In the genomic region with DNA sequence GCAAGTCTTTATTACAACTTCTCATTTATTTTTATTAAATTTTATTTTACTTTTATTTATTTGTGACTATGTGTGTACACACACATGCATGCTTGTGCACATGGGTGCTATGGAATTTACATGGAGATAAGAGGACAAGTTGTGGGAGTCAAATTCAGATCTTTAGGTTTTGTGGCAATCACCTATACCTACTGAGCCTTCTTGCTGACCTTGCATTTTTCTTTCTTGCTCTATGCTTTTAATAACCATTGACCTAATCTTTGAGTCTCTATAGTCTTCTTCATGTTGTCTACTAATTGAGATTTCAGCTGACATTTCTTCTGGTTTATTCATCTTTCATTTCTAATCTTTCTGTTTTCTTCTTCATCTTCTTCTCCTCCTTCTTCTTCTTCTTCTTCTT, we compare ENCODE assay signal across 47 mouse cellular contexts. TPM values are rescaled to one million over a fixed set of nuclear protein-coding genes. Genes with fewer than 3 reads are reported as not detected.
"Had no signal": no experiment of that assay in that cellular context is flagged by ENCODE, and none has a peak within 500 bp of the region (broad histone marks: within the 10 kb centered on the region; RNA-seq: fewer than 3 reads in every experiment).

No protein-coding gene starts in this region.

- H3K4me2 ChIP-seq: limb, embryonic 12.5 days; limb, embryonic 13.5 days; limb, embryonic 15.5 days; liver, embryonic 11.5 days; liver, embryonic 12.5 days; liver, embryonic 13.5 days; liver, embryonic 15.5 days; lung, embryonic 14.5 days; lung, embryonic 15.5 days; midbrain, embryonic 11.5 days; midbrain, embryonic 12.5 days; midbrain, embryonic 13.5 days; midbrain, embryonic 15.5 days; neural tube, embryonic 12.5 days had no signal

- H3K9ac ChIP-seq: limb, embryonic 12.5 days; limb, embryonic 13.5 days; limb, embryonic 15.5 days; liver, embryonic 12.5 days; liver, embryonic 13.5 days; liver, embryonic 14.5 days; liver, embryonic 15.5 days; liver, postnatal 0 days; lung, embryonic 14.5 days; lung, embryonic 15.5 days; midbrain, embryonic 12.5 days; midbrain, embryonic 13.5 days; midbrain, embryonic 15.5 days; neural tube, embryonic 12.5 days had no signal

- H3K4me1 ChIP-seq: limb, embryonic 13.5 days; limb, embryonic 15.5 days; liver, embryonic 12.5 days; liver, embryonic 13.5 days; liver, embryonic 15.5 days; lung, embryonic 15.5 days; midbrain, embryonic 10.5 days; midbrain, embryonic 12.5 days; midbrain, embryonic 13.5 days; midbrain, embryonic 15.5 days; neural tube, embryonic 12.5 days had no signal

- H3K36me3 ChIP-seq: limb, embryonic 10.5 days; limb, embryonic 12.5 days; limb, embryonic 13.5 days; limb, embryonic 15.5 days; liver, embryonic 12.5 days; liver, embryonic 13.5 days; liver, embryonic 15.5 days; lung, embryonic 15.5 days; midbrain, embryonic 10.5 days; midbrain, embryonic 12.5 days; midbrain, embryonic 13.5 days; midbrain, embryonic 15.5 days; neural tube, embryonic 12.5 days had no signal

- ATAC-seq: liver, embryonic 12.5 days; liver, postnatal 0 days; lung, postnatal 0 days; midbrain, embryonic 13.5 days; midbrain, embryonic 15.5 days; midbrain, embryonic 16.5 days had no signal

- DNase-seq: left cerebral cortex, postnatal 4 days; liver; liver, embryonic 13.5 days; liver, postnatal 0 days; lung, adult 18-20 months; lung, adult 2 months; lung, embryonic 14.5 days; lung, postnatal 10 days; lung, postnatal 14 days; lung, postnatal 36 days; lung, postnatal 4 days; midbrain, embryonic 14.5 days had no signal

- H3K4me3 ChIP-seq: limb, embryonic 10.5 days; limb, embryonic 12.5 days; limb, embryonic 13.5 days; limb, embryonic 15.5 days; liver, embryonic 12.5 days; liver, embryonic 13.5 days; liver, embryonic 15.5 days; lung, embryonic 15.5 days; megakaryocyte, embryonic 14.5 days; midbrain, embryonic 10.5 days; midbrain, embryonic 12.5 days; midbrain, embryonic 13.5 days; midbrain, embryonic 15.5 days; myocyte; neural tube, embryonic 12.5 days had no signal

- H3K27me3 ChIP-seq: limb, embryonic 15.5 days; liver, embryonic 13.5 days; liver, embryonic 15.5 days; lung, embryonic 15.5 days; midbrain, embryonic 13.5 days; midbrain, embryonic 15.5 days; neural tube, embryonic 12.5 days had no signal

- H3K27ac ChIP-seq: limb, embryonic 10.5 days; limb, embryonic 12.5 days; limb, embryonic 13.5 days; limb, embryonic 15.5 days; liver, embryonic 12.5 days; liver, embryonic 13.5 days; liver, embryonic 14.5 days; liver, embryonic 15.5 days; lung, embryonic 15.5 days; macrophage; midbrain, embryonic 10.5 days; midbrain, embryonic 12.5 days; midbrain, embryonic 13.5 days; midbrain, embryonic 15.5 days; neural tube, embryonic 12.5 days had no signal

- H3K9me3 ChIP-seq: limb, embryonic 10.5 days; limb, embryonic 12.5 days; limb, embryonic 13.5 days; limb, embryonic 15.5 days; liver, embryonic 12.5 days; liver, embryonic 13.5 days; liver, embryonic 15.5 days; lung, embryonic 15.5 days; midbrain, embryonic 10.5 days; midbrain, embryonic 12.5 days; midbrain, embryonic 13.5 days; midbrain, embryonic 15.5 days; neural tube, embryonic 12.5 days had no signal

RNA-seq across cellular contexts. Expression of gene Gm45337, which starts 4.2 kb away (rescaled TPM):
- total RNA-seq: left cerebral cortex, postnatal 10 days; left cerebral cortex, postnatal 14 days; left cerebral cortex, postnatal 25 days; left cerebral cortex, postnatal 36 days; left cerebral cortex, postnatal 4 days; liver, adult 2 months; megakaryocyte progenitor cell, adult 5-6 weeks; megakaryocyte, adult 5-6 weeks; megakaryocyte-erythroid progenitor cell, adult 5-6 weeks; midbrain, postnatal 0 days; monocyte, adult 5-6 weeks had no signal
- polyA plus RNA-seq: limb, embryonic 10.5 days; limb, embryonic 11.5 days; limb, embryonic 12.5 days; limb, embryonic 13.5 days; limb, embryonic 14.5 days; limb, embryonic 15.5 days; liver, adult 2 months; liver, embryonic 11.5 days; liver, embryonic 12.5 days; liver, embryonic 13.5 days; liver, embryonic 14.5 days; liver, embryonic 15.5 days; liver, embryonic 16.5 days; liver, postnatal 0 days; lung, adult 2 months; lung, embryonic 14.5 days; lung, embryonic 15.5 days; lung, embryonic 16.5 days; lung, postnatal 0 days; macrophage; midbrain, embryonic 10.5 days; midbrain, embryonic 11.5 days; midbrain, embryonic 12.5 days; midbrain, embryonic 13.5 days; midbrain, embryonic 14.5 days; midbrain, embryonic 15.5 days; midbrain, embryonic 16.5 days; midbrain, postnatal 0 days; myocyte; neural tube, embryonic 11.5 days; neural tube, embryonic 12.5 days had no signal

RNA-seq across cellular contexts. Expression of gene Gm29735, which starts 8.3 kb away (rescaled TPM):
- total RNA-seq: left cerebral cortex, postnatal 10 days; left cerebral cortex, postnatal 14 days; left cerebral cortex, postnatal 25 days; left cerebral cortex, postnatal 36 days; left cerebral cortex, postnatal 4 days; liver, adult 2 months; megakaryocyte progenitor cell, adult 5-6 weeks; megakaryocyte, adult 5-6 weeks; megakaryocyte-erythroid progenitor cell, adult 5-6 weeks; midbrain, postnatal 0 days; monocyte, adult 5-6 weeks had no signal
- polyA plus RNA-seq: limb, embryonic 10.5 days; limb, embryonic 11.5 days; limb, embryonic 12.5 days; limb, embryonic 13.5 days; limb, embryonic 14.5 days; limb, embryonic 15.5 days; liver, adult 2 months; liver, embryonic 11.5 days; liver, embryonic 12.5 days; liver, embryonic 13.5 days; liver, embryonic 14.5 days; liver, embryonic 15.5 days; liver, embryonic 16.5 days; liver, postnatal 0 days; lung, adult 2 months; lung, embryonic 14.5 days; lung, embryonic 15.5 days; lung, embryonic 16.5 days; lung, postnatal 0 days; macrophage; midbrain, embryonic 10.5 days; midbrain, embryonic 11.5 days; midbrain, embryonic 12.5 days; midbrain, embryonic 13.5 days; midbrain, embryonic 14.5 days; midbrain, embryonic 15.5 days; midbrain, embryonic 16.5 days; midbrain, postnatal 0 days; myocyte; neural tube, embryonic 11.5 days; neural tube, embryonic 12.5 days had no signal

RNA-seq across cellular contexts. Expression of gene Gm39115, which starts 12.8 kb away (rescaled TPM):
- total RNA-seq: left cerebral cortex, postnatal 10 days; left cerebral cortex, postnatal 14 days; left cerebral cortex, postnatal 25 days; left cerebral cortex, postnatal 36 days; left cerebral cortex, postnatal 4 days; liver, adult 2 months; megakaryocyte progenitor cell, adult 5-6 weeks; megakaryocyte, adult 5-6 weeks; megakaryocyte-erythroid progenitor cell, adult 5-6 weeks; midbrain, postnatal 0 days; monocyte, adult 5-6 weeks had no signal
- polyA plus RNA-seq: limb, embryonic 10.5 days; limb, embryonic 11.5 days; limb, embryonic 12.5 days; limb, embryonic 13.5 days; limb, embryonic 14.5 days; limb, embryonic 15.5 days; liver, adult 2 months; liver, embryonic 11.5 days; liver, embryonic 12.5 days; liver, embryonic 13.5 days; liver, embryonic 14.5 days; liver, embryonic 15.5 days; liver, embryonic 16.5 days; liver, postnatal 0 days; lung, adult 2 months; lung, embryonic 14.5 days; lung, embryonic 15.5 days; lung, embryonic 16.5 days; lung, postnatal 0 days; macrophage; midbrain, embryonic 10.5 days; midbrain, embryonic 11.5 days; midbrain, embryonic 12.5 days; midbrain, embryonic 13.5 days; midbrain, embryonic 14.5 days; midbrain, embryonic 15.5 days; midbrain, embryonic 16.5 days; midbrain, postnatal 0 days; myocyte; neural tube, embryonic 11.5 days; neural tube, embryonic 12.5 days had no signal

RNA-seq across cellular contexts. Expression of gene Gm4553, which starts 16.9 kb away (rescaled TPM):
- total RNA-seq: left cerebral cortex, postnatal 10 days; left cerebral cortex, postnatal 14 days; left cerebral cortex, postnatal 25 days; left cerebral cortex, postnatal 36 days; left cerebral cortex, postnatal 4 days; liver, adult 2 months; megakaryocyte progenitor cell, adult 5-6 weeks; megakaryocyte, adult 5-6 weeks; megakaryocyte-erythroid progenitor cell, adult 5-6 weeks; midbrain, postnatal 0 days; monocyte, adult 5-6 weeks had no signal
- polyA plus RNA-seq: limb, embryonic 10.5 days; limb, embryonic 11.5 days; limb, embryonic 12.5 days; limb, embryonic 13.5 days; limb, embryonic 14.5 days; limb, embryonic 15.5 days; liver, adult 2 months; liver, embryonic 11.5 days; liver, embryonic 12.5 days; liver, embryonic 13.5 days; liver, embryonic 14.5 days; liver, embryonic 15.5 days; liver, embryonic 16.5 days; liver, postnatal 0 days; lung, adult 2 months; lung, embryonic 14.5 days; lung, embryonic 15.5 days; lung, embryonic 16.5 days; lung, postnatal 0 days; macrophage; midbrain, embryonic 10.5 days; midbrain, embryonic 11.5 days; midbrain, embryonic 12.5 days; midbrain, embryonic 13.5 days; midbrain, embryonic 14.5 days; midbrain, embryonic 15.5 days; midbrain, embryonic 16.5 days; midbrain, postnatal 0 days; myocyte; neural tube, embryonic 11.5 days; neural tube, embryonic 12.5 days had no signal

RNA-seq across cellular contexts. Expression of gene Krtap5-2, which starts 27.2 kb away (rescaled TPM):
- total RNA-seq: left cerebral cortex, postnatal 10 days; left cerebral cortex, postnatal 14 days; left cerebral cortex, postnatal 25 days; left cerebral cortex, postnatal 36 days; left cerebral cortex, postnatal 4 days; liver, adult 2 months; megakaryocyte progenitor cell, adult 5-6 weeks; megakaryocyte, adult 5-6 weeks; megakaryocyte-erythroid progenitor cell, adult 5-6 weeks; midbrain, postnatal 0 days; monocyte, adult 5-6 weeks had no signal
- polyA plus RNA-seq: limb, embryonic 10.5 days; limb, embryonic 11.5 days; limb, embryonic 12.5 days; limb, embryonic 13.5 days; limb, embryonic 14.5 days; limb, embryonic 15.5 days; liver, adult 2 months; liver, embryonic 11.5 days; liver, embryonic 12.5 days; liver, embryonic 13.5 days; liver, embryonic 14.5 days; liver, embryonic 15.5 days; liver, embryonic 16.5 days; liver, postnatal 0 days; lung, adult 2 months; lung, embryonic 14.5 days; lung, embryonic 15.5 days; lung, embryonic 16.5 days; lung, postnatal 0 days; macrophage; midbrain, embryonic 10.5 days; midbrain, embryonic 11.5 days; midbrain, embryonic 12.5 days; midbrain, embryonic 13.5 days; midbrain, embryonic 14.5 days; midbrain, embryonic 15.5 days; midbrain, embryonic 16.5 days; midbrain, postnatal 0 days; myocyte; neural tube, embryonic 11.5 days; neural tube, embryonic 12.5 days had no signal
